Mouse (Mus musculus): ENCODE results near the gene Trip4.

Gene Trip4

DNA sequence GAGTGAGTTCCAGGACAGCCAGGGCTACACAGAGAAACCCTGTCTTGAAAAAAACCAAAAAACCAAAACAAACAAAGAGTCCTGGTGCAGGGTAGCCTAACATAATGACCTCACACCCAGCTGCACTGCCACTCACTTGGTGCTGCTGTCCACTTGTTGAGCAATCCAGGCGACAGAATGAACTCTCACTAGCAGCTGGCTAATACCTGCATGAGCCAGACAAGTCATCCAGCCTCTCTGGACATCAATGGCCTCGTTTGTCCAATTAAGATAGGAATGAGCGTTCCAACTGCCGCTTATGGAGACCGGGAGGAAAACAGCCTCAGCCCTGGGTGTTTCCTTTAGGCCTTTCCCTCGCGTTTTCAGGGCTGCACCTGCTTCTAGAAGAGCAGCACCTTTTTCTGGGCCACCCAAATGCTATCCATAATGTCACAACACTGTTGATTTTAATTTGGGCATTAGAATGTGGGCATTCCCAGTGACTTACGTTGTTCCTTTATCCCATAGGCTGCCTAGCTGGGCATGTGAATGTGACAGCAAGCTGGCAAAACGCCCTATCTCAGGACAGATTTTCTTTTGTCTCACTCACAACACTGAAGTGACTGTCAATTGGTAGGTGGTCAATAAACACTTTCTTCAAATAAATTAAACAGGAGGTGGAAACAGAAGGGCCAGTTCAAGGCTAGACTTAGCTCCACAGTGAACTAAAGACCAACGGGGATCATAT, 73.8 kb downstream of the Trip4 start:
- peak; percentile 66 for DNase-seq (ENCODE audit: low spot score)

DNA sequence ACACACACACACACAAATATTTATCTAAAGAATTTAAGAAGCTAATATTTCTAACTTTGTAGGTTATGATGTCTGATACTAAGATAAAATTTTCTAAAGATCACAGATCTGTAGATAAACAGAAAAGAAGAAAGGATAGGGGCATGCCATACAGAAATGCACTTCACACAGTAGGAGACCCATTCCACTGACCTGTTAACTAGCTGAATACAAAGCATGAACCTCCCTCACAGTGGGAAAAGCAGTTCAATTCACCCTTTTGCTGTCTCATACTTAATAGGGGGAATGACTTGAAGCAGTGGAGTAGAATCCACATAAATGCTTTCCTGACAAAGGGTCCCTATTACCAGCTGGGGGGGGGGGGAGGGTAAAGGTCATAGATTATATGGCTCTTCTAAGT, 75.0 kb downstream of the Trip4 start:
- peak; percentile 61 for DNase-seq (ENCODE audit: low spot score)

DNA sequence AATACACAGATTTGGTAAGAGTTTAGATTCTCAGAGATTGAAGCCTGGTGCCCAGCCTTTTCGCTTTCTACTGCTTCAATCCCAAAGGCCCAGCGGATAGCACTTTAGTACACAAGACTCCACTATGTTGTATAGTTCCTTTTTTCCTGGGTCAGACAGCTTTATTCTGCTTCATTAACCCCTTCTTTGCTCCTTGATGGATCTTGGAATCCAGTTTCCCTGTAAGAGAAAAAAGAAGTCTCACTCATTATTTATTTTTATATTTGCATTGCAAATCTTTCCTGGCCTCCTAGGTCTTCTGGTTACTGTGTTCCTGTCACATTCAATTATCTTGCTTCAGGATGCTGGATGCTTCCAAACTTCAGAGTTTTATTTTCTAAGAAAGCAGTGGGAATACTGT, 75.4 kb downstream of the Trip4 start:
- peak; percentile 72 for DNase-seq (ENCODE audit: low spot score)

DNA sequence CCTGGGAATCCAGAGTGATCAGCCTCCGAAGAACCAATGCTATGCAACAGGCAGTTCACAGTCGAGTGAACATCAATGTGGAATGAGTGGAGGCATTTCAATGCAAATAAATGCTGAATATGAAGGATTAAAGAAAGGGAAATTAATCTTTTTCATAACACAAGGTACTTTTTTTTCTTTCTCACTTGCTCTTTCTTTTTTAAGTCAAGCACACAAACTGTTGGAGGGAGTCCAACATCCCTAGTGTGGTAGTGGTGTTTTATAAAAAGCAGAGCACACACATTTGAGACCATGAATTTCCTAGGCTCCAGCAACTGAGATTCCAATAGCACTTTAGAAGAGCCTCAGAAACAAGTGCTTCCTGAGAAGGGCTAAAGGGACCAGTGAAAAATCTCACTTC, 76.6 kb downstream of the Trip4 start:
- DNase-seq (ENCODE audit: low spot score) = peak; percentile 46

DNA sequence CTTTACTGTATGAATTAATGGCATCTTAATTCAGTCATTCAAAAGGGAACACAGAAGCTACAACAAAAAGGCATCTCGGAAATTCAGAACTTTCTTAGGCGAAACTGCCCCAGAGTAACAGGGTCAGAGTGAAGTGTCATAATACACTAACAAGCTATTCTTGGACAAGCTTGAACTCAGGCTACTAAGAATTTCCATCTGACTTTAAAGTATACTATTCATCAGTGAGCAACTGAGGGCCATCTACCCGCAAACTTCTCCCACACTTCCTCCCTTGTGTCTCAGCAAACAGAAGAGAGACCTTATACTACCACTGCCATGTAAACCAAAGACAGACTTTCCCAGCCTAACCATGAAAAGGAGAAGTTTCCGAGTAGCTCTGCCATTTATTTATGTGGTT, 77.4 kb downstream of the Trip4 start:
- no peak for DNase-seq (ENCODE audit: low spot score)

DNA sequence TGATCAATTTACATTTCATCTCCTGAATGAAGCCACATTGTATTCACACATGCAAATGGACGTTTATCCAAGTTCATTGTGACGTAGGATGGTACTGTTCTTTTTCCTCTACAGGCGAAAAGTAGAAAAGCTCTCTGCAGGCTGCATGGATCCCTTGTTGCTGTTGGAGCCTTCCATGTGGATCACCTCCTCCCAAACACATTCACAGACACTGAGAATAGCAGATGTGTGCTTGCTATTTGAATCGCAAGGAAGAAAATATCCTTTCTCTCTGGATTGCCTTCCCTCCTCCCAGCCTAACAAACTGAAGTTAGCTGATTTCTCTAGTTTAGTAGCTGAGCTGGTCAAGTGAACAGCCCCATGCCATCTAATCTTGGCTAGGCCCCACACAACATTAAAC, 78.3 kb downstream of the Trip4 start:
- DNase-seq (ENCODE audit: low spot score) = no peak

DNA sequence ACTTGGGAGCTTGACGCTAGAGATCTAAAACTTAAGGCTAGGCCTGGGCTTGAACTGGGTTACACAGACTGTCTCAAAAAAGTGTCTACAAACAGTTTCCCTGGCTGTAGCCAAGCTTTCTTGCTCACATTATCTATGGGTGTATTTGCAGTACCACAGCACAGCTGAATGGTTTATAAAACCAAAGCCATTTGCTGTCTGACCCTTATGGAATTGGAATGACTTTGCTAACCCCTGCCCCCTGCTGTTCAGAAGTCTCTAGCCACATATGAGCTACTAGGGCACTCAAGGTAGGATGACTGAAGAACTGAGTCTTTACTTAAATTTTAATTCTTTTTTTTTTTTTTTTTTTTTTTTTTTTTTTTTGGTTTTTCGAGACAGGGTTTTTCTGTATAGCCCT, 79.2 kb downstream of the Trip4 start:
- peak; percentile 44 for DNase-seq (ENCODE audit: low spot score)

DNA sequence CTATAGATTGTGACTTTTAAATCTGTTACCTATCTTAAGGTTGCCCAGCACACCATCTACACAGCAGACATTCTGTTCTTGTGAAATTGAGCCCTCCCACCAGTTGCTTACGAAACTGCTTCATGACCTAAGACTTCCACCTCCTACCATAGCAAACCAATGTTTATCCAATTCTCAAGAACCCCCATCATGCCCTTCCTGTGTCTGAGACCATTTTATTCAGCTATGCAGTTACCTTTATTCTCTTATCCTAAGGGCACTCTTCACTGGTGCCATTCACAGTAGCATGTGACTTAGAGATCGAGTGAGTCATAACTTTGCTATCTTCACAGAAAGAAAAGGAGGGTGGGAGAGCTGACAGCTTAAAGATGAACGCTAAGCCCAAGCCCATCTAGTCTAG, 80.1 kb downstream of the Trip4 start:
- DNase-seq (ENCODE audit: low spot score) = no peak

DNA sequence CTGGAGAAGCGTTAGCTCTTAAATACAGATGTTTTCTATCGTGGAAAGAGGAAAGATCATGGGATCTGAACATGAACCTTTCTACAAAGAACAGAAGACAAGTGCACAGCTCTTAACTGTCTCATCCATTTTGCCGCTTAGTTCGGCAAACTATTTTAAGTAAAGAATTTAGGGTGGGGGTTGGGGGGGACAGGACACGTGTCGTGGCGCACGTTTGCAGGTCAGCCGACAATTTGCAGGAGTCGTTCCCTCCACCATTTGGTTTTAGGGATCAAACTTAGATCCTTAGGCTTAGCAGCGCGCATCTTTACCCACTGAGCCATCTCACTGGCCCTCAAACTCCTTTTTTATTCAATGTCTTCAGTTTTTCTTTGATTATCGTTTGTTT, 80.6 kb downstream of the Trip4 start:
- DNase-seq (ENCODE audit: low spot score) = no peak

DNA sequence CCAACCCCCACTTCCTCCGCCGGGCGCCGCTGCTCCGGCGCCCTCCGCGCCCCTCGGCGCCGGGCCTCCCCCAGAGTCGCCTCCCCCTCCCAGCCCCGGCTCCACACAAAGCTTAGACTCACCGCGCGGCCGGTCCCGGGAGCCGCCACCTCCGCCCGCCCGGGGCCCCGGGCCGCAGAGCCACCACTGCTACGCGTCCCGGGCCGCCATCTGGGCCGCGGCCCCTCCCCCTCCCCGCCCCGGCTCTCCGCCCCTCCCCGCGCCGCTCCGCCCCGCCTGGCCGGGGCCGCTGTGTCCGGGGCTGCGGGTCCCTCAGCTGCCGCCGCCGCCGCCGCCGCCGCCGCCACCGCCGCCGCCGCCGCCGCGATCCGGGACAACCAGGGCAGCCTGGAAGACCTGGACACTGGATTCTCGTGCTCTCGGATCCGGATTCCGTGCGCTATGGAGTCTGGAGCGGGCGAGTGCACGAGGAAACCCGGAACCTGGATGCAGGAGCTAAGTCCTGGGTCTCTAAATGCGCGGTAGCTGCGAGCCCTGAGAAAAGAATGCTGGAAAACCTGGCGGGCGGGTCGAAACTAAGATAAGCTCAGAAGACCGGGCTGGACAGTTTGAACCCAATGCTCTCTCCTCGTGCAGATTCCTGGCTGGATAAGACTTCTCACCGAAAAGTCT, 81.1 kb downstream of the Trip4 start, which contains the start of gene Zfp609:
Zfp609 (minus strand) TSS at position 221 of the 672 bp plus-strand sequence.
- DNase-seq (ENCODE audit: low spot score) = peak; percentile 99

DNA sequence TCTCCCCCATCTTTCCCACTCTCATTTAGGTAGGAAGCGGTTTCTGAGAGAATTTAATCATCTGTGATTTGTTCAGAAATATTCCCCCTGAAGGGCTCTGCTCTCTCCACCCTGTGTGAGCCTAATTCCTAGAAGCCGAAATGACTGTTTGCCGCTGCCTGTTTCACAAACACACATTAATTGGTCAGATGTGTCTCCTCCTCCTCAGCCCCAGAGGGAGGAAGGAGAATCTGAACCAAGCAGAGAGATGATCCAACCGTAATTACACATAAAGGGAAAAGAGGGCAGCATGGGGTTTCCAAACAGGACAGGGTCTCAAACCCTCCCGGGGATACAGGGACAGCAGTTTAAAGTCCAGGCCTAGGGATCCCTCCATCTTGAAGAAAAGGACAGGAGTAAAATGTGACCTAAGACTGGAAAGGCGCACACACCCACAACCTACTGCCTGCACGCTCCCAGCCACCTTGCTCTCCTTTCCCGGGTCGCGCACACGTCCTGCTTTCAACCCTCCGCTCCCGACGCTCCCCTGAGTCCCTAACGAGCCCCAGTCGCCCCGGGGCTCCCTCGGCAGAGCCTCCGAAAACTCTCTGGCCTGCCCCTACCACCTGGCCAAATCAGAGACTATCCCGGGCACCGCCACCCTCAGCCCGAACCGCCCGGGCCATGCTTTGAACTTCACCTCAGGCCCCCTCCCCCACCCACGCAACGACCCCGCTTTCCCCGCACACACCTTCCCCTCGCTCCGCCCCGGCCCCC, 81.8 kb downstream of the Trip4 start:
- DNase-seq (ENCODE audit: low spot score) = peak; percentile 70

DNA sequence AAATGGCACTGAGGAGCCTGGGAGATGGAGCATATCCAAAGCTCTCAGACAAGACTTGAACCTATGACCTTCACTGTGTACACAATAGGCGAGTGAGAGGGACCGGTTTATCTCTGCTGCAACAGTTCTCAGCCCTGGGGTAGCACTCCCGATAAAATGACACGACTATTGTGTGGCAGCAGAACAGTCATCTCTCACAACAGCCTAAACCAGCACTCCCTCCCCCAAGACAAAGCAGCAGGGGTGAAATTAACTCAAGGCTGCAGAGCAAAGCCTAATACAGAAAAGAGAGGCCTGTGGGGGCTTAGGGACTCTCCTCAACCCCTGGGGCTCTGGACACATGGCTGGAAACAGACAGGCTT, 82.4 kb downstream of the Trip4 start:
- DNase-seq (ENCODE audit: low spot score) = no peak

DNA sequence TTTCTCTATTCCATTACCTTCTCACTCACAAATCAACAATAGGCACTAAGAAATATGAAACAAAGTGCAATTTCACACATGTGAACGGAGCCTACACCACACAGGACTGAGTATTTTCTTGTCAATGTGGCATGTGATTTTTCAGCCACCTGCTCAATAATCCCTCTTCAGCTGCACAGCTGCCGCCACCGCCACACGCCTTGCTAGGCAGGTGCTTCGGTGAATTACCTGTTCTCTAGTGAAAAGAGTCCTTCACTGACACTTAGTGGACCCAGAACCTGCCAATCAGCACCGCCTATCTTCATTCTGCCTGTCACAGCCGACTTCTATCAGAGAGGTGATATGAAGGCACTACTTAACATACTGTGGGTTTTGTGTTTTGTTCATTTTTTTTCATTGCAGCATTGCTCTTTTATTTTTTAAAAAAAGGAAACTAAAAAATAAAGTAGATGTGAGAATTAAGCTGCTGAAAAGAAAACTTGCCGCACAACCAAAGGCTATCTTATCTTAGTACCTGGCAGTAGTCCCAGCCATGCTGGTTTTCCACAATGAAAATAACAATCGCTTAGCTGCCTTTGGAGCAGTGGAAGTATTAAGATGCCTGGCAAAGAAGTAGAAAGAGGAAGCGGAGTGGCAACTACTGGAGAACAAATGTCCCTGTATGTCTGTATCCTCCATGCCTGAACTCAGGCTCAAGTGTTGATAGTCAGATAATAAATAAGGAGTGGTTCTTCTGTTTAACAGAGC, 84.7 kb downstream of the Trip4 start:
- no peak for DNase-seq (ENCODE audit: low spot score)

DNA sequence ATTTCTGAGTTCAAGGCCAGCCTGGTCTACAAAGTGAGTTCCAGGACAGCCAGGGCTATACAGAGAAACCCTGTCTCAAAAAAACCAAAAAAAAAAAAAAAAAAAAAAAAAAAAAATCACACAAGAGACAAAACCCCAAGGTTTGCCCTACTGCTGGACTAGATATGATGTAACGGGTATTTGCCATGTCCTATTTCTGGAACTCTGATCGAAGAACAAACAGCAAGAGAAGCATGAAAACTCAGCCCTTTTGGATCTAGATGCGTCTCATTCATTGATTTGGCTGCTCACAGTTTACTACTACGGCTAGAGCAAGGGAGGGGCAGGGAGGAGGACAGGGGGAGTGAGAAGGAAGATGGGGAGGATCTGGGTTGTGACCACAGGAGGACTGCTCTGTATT, 86.6 kb downstream of the Trip4 start:
- DNase-seq (ENCODE audit: low spot score) = no peak

DNA sequence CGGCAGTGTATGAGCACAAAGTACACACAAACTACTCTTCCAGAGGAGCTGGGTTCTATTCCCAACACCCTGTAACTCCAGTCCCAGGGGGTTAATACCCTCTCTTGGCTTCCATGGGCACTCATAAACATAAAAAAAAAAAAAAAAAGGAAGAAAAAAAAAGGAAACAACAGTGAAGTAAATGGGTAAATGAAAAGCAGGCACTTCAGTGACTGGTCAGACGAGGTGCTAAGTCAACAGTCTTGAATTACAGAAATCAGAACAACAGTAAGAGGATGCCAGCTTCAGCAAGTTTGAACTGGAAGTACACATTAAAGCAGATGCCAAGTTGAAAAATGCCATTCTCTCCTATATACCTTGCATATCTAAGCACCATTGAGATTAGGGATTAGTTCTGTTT, 88.3 kb downstream of the Trip4 start:
- DNase-seq (ENCODE audit: low spot score) = no peak

DNA sequence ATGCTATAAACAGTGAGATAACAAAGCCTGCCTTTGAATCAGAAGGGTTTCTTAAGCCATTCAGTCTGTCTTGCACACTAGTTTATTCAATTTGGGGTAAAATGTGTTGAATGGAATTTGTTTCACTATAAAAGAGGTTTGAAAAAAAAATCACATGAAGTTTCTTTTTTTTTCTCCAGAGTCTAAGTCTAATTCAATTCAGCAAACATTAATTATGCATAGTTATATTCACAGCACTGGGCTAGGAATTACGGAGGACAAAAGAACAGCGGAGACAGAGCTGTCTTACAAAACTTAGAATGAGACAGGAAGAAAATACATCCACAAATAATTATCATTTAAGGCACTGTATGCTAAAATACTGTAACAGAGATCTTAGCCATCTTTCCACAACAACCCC, 90.2 kb downstream of the Trip4 start:
- DNase-seq (ENCODE audit: low spot score) = no peak

DNA sequence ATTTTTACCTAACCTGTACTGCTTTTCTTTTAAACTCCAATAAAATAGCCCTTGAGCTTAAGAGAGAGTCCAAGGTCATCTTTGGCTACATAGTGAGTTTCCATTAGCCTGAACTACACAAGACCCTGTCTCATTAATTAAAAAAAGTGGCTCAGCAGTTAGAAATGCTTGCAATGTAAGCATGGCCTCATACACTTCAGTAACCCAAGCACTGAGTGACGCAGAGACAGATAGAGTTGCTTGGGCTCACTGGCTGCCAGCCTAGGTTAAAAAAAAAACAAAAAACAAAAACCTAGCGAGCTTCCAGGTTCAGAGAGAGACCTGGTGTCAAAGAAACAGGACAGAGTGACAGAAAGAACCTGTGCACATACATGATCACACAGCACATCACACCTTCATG, 95.8 kb downstream of the Trip4 start:
- no peak for DNase-seq (ENCODE audit: low spot score)

DNA sequence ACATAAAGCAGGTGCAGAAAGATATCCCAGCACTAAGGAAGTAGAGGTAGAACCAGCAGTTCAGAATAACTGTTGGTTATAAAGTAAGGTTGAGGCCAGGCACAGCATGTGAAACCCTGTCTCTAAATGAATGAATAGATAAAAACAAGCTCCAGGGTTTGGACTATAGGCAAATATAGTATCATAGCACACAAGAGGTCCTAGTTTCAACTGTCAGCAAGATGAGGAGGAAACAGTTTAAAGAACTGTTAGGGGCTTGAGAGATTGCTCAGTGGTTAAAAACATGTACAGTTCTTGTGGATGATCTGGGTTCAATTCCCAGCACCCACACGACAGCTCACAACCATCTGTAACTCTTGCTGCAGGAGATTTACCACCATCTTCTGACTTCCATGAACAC, 96.8 kb downstream of the Trip4 start:
- DNase-seq (ENCODE audit: low spot score) = no peak

DNA sequence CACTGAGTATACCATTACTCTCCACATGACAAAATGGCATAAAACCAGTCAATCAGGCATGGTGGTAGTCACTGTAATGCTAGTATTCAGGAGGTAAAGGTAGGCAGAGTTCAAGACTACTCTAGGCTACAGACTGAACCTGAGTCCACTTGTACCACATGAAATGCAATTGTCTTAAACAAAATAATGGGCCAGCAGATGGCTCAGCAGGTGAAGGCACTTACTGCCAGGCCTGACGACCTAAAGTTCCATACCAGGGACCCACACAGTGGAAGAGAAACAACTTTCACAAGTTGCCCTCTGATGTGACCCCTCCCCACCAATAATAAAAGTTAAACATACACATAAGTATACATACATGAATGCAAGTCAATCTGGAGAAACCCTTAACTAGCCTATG, 100.8 kb downstream of the Trip4 start:
- no peak for DNase-seq (ENCODE audit: low spot score)

DNA sequence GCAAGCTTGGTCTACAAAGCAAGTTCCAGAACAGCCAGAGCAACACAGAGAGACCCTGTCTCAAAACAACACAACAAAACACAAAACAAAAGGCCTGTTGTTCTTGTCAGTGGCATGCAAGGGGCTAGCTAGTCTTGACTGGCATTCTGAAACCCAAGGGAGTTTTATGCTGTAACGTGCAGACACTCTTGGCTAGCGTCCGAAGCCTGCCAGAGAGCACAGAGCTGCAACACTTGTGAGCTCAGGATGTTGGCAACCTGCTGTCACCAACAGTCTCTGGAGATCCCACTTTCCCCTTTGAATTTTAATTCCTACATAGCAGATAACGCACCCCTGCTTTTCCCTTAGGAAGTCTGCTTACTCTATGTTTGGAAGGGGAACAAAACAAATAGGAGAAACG, 101.3 kb downstream of the Trip4 start:
- no peak for DNase-seq (ENCODE audit: low spot score)

DNA sequence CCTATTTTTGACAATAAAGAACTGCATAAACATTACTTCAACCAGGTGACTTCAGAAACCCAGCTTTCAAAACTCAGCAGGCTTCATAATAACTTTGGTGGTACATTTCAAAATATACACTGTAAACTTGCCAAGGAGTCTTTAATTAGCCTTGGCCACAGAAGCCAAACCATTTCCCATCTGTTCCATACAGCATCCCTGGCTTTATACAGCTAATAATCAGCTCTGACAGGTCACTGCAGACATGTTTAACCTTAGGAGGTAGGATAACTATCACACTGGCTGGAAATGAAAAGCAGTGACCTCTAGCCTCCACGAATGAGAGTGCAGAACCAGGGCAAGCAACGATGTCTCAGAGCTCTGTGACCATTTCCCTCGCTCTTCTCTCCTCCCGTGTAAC, 108.8 kb downstream of the Trip4 start:
- DNase-seq (ENCODE audit: low spot score) = no peak

DNA sequence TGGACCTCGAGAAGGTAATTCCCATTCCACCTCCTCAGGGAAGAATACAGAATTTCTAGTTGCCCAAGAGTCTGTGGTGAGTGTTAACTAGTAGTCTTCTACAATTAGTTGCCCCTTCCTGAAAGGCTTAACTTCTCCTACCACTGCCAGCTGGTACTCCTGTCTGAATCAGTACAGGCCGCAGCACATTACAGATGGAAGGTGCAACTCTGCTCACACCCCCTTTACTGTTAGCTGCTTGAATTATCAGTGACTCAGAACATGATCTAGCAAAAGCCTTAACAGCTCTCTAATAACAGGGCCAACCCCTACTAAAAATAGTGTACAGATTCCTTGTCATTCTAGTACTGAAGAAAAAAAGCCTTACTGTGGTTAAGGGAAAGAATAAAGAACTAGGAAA, 112.9 kb downstream of the Trip4 start:
- no peak for DNase-seq (ENCODE audit: low spot score)

DNA sequence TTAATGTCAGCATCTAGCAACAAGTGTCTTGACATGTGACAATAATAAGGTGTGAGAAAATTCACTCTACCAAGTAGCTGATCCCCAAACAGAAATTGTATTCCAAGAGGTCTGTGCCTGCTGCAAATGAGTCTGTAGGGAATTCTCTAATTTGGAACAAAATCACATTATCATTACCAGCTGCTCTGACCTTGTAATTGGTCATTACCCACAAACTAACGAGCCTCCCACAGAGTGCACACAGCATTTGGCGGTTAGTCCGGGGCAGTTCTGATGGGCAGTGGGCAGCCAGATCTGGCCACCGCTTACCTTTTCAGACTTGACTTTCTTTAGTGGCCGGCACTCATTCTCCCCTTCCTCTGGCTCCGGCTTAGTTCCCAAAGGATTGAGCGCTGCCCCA, 114.3 kb downstream of the Trip4 start:
- peak; percentile 62 for DNase-seq (ENCODE audit: low spot score)

All from retina, embryonic 14.5 days (tissue).